Mouse (Mus musculus) hindbrain, embryonic 12.5 days (tissue): Measurements from ENCODE around the gene Epha5. TPM values are rescaled to one million over a fixed set of nuclear protein-coding genes. Genes with fewer than 3 reads are reported as not detected.

Experiments
- ATAC-seq: fragments of 200-750 bp; cut with Nextera tagmentation; 2 replicates; pipeline ENCODE4 v1.8.0; 2017; ENCODE audit warnings: moderate TSS enrichment; ENCODE audit not compliant: low FRiP score
- H3K27ac ChIP-seq: fragments of 300-500 bp; sonication (generic); 2 replicates; pipeline ENCODE4 v1.5.1; 2016; ENCODE audit warnings: mild to moderate bottlenecking
- H3K27me3 ChIP-seq: fragments of 300-500 bp; sonication (generic); 2 replicates; pipeline ENCODE4 v1.6.1; 2016; ENCODE audit warnings: mild to moderate bottlenecking
- H3K36me3 ChIP-seq: fragments of 300-500 bp; sonication (generic); 2 replicates; pipeline ENCODE4 v1.6.1; 2016; ENCODE audit warnings: mild to moderate bottlenecking
- H3K4me1 ChIP-seq: fragments of 300-500 bp; sonication (generic); 2 replicates; pipeline ENCODE4 v1.6.1; 2016
- H3K4me2 ChIP-seq: fragments of 300-500 bp; sonication (generic); replicated peaks from 2 replicates; pipeline ENCODE4 v1.6.1; 2016; ENCODE audit warnings: mild to moderate bottlenecking
- H3K4me3 ChIP-seq: fragments of 300-500 bp; sonication (generic); 2 replicates; pipeline ENCODE4 v1.5.1; 2016; ENCODE audit warnings: mild to moderate bottlenecking
- H3K9ac ChIP-seq: fragments of 300-500 bp; sonication (generic); 2 replicates; pipeline ENCODE4 v1.6.1; 2016; ENCODE audit warnings: mild to moderate bottlenecking, moderate library complexity
- H3K9me3 ChIP-seq: fragments of 300-500 bp; sonication (generic); replicated peaks from 2 replicates; pipeline ENCODE4 v1.6.1; 2016; ENCODE audit warnings: mild to moderate bottlenecking
- WGBS: fragments of 180-500 bp; shearing (Covaris S2); methylation state at CpG from one replicate; pipeline ENCODE4 v1.1.7; 2016; 5-methylcytosine and 5-hydroxymethylcytosine counted together
- polyA plus RNA-seq: library from polyadenylated mRNA; unstranded; fragments of >200 nt; fragmentation: Nextera tagmentation; extraction: Ambion mirVana; gene quantifications from 2 replicates; pipeline ENCODE4 v1.2.1, GENCODE M21; 2016

Epha5 gene
- polyA plus RNA-seq, 1 experiment from 2014 or later, result 55.8 TPM

GRCm38 (mm10) chr5:84353069-84353468 lies 64.1 kb downstream of the Epha5 start:
- 77% methylated on average over 5 of the region's 5 CpGs for WGBS
- H3K27ac ChIP-seq, result no peak overlapping the region
- no peak for ATAC-seq
- no peaks in the 10 kb centered on the region for H3K27me3 ChIP-seq
- no peak overlapping the region for H3K4me3 ChIP-seq
- no peak overlapping the region for H3K9ac ChIP-seq
- no peaks in the 10 kb centered on the region for H3K36me3 ChIP-seq
- no peaks in the 10 kb centered on the region for H3K9me3 ChIP-seq
- H3K4me2 ChIP-seq, result no peak overlapping the region
- no peaks in the 10 kb centered on the region for H3K4me1 ChIP-seq

GRCm38 (mm10) chr5:84346728-84347499 lies 70.3 kb downstream of the Epha5 start:
- Histone ChIP-seq H3K9me3 (no peaks in the 10 kb centered on the region), H3K4me3 (no peak overlapping the region), H3K27ac (no peak overlapping the region), H3K27me3 (no peaks in the 10 kb centered on the region), H3K4me2 (no peak overlapping the region), H3K4me1 (no peaks in the 10 kb centered on the region), H3K36me3 (no peaks in the 10 kb centered on the region), H3K9ac (no peak overlapping the region)
- no peak for ATAC-seq
- WGBS, result 92% methylated on average over 2 of the region's 2 CpGs

- no peaks in the 10 kb centered on the region for H3K4me1 ChIP-seq
- 86% methylated on average over 3 of the region's 3 CpGs for WGBS
- no peaks in the 10 kb centered on the region for H3K27me3 ChIP-seq
- no peak for ATAC-seq
- H3K36me3 ChIP-seq, result no peaks in the 10 kb centered on the region
- H3K27ac ChIP-seq, result no peak overlapping the region
- no peaks in the 10 kb centered on the region for H3K9me3 ChIP-seq
- H3K4me2 ChIP-seq, result no peak overlapping the region
- H3K4me3 ChIP-seq, result no peak overlapping the region
- no peak overlapping the region for H3K9ac ChIP-seq
These were observed 81.2 kb downstream of the Epha5 start for GRCm38 (mm10) chr5:84335834-84336465.

GRCm38 (mm10) chr5:84334481-84334880 lies 82.7 kb downstream of the Epha5 start:
- Histone ChIP-seq H3K36me3 (no peaks in the 10 kb centered on the region), H3K27ac (no peak overlapping the region), H3K4me3 (no peak overlapping the region), H3K4me1 (no peaks in the 10 kb centered on the region), H3K27me3 (no peaks in the 10 kb centered on the region), H3K9ac (no peak overlapping the region), H3K9me3 (no peaks in the 10 kb centered on the region), H3K4me2 (no peak overlapping the region)
- ATAC-seq, result no peak
- WGBS, result 79% methylated on average over 6 of the region's 6 CpGs

- WGBS, result 83% methylated on average over 1 of the region's 1 CpGs
- no peak overlapping the region for H3K27ac ChIP-seq
- no peaks in the 10 kb centered on the region for H3K4me1 ChIP-seq
- no peaks in the 10 kb centered on the region for H3K27me3 ChIP-seq
- H3K4me2 ChIP-seq, result no peak overlapping the region
- no peaks in the 10 kb centered on the region for H3K9me3 ChIP-seq
- H3K9ac ChIP-seq, result no peak overlapping the region
- no peak overlapping the region for H3K4me3 ChIP-seq
- no peak for ATAC-seq
- no peaks in the 10 kb centered on the region for H3K36me3 ChIP-seq
These were observed 85.6 kb downstream of the Epha5 start for GRCm38 (mm10) chr5:84331631-84332030.

- H3K36me3 ChIP-seq, result no peaks in the 10 kb centered on the region
- H3K4me3 ChIP-seq, result no peak overlapping the region
- 0 out of 2 replicates have a peak, but pooled peaks cover 4% of the 10 kb centered on the region for H3K4me1 ChIP-seq
- ATAC-seq, result no peak
- 59% methylated on average over 1 of the region's 1 CpGs for WGBS
- no peaks in the 10 kb centered on the region for H3K9me3 ChIP-seq
- no peaks in the 10 kb centered on the region for H3K27me3 ChIP-seq
- no peak overlapping the region for H3K27ac ChIP-seq
- no peak overlapping the region for H3K9ac ChIP-seq
- H3K4me2 ChIP-seq, result no peak overlapping the region
These were observed 96.6 kb downstream of the Epha5 start for GRCm38 (mm10) chr5:84320553-84320952.

GRCm38 (mm10) chr5:84320138-84320537 lies 97.0 kb downstream of the Epha5 start:
- no peaks in the 10 kb centered on the region for H3K27me3 ChIP-seq
- WGBS, result 23% methylated on average over 4 of the region's 4 CpGs
- no peaks in the 10 kb centered on the region for H3K9me3 ChIP-seq
- H3K36me3 ChIP-seq, result no peaks in the 10 kb centered on the region
- no peak overlapping the region for H3K9ac ChIP-seq
- no peak for ATAC-seq
- H3K4me2 ChIP-seq, result no peak overlapping the region
- no peak overlapping the region for H3K4me3 ChIP-seq
- H3K4me1 ChIP-seq, result 0 out of 2 replicates have a peak, but pooled peaks cover 4% of the 10 kb centered on the region
- H3K27ac ChIP-seq, result no peak overlapping the region

GRCm38 (mm10) chr5:84318814-84319340 lies 98.3 kb downstream of the Epha5 start:
- Histone ChIP-seq H3K9ac (no peak overlapping the region), H3K27me3 (no peaks in the 10 kb centered on the region), H3K27ac (no peak overlapping the region), H3K36me3 (no peaks in the 10 kb centered on the region), H3K4me2 (no peak overlapping the region), H3K4me3 (no peak overlapping the region), H3K4me1 (0 out of 2 replicates have a peak, but pooled peaks cover 4% of the 10 kb centered on the region), H3K9me3 (no peaks in the 10 kb centered on the region)
- 41% methylated on average over 8 of the region's 8 CpGs for WGBS
- ATAC-seq, result peak; percentile 17; the same call in 1 of the 2 replicates

- WGBS, result 84% methylated on average over 4 of the region's 4 CpGs
- H3K4me1 ChIP-seq, result 0 out of 2 replicates have a peak, but pooled peaks cover 4% of the 10 kb centered on the region
- no peak overlapping the region for H3K4me3 ChIP-seq
- no peaks in the 10 kb centered on the region for H3K9me3 ChIP-seq
- no peak overlapping the region for H3K9ac ChIP-seq
- H3K27me3 ChIP-seq, result no peaks in the 10 kb centered on the region
- H3K36me3 ChIP-seq, result no peaks in the 10 kb centered on the region
- no peak overlapping the region for H3K27ac ChIP-seq
- no peak overlapping the region for H3K4me2 ChIP-seq
- ATAC-seq, result no peak
These were observed 99.3 kb downstream of the Epha5 start for GRCm38 (mm10) chr5:84317839-84318238.

GRCm38 (mm10) chr5:84313619-84314018 lies 103.6 kb downstream of the Epha5 start:
- Histone ChIP-seq H3K27ac (no peak overlapping the region), H3K36me3 (no peaks in the 10 kb centered on the region), H3K4me2 (no peak overlapping the region), H3K9me3 (no peaks in the 10 kb centered on the region), H3K9ac (no peak overlapping the region), H3K4me1 (no peaks in the 10 kb centered on the region), H3K4me3 (no peak overlapping the region), H3K27me3 (no peaks in the 10 kb centered on the region)
- WGBS, result 72% methylated on average over 4 of the region's 4 CpGs
- peak; percentile 63 for ATAC-seq

GRCm38 (mm10) chr5:84298878-84299736 lies 118.1 kb downstream of the Epha5 start:
- no peak overlapping the region for H3K4me3 ChIP-seq
- H3K9ac ChIP-seq, result no peak overlapping the region
- H3K27me3 ChIP-seq, result no peaks in the 10 kb centered on the region
- H3K27ac ChIP-seq, result no peak overlapping the region
- H3K4me2 ChIP-seq, result peak overlapping the region; percentile 30
- H3K4me1 ChIP-seq, result peaks cover 8% of the 10 kb centered on the region
- H3K36me3 ChIP-seq, result no peaks in the 10 kb centered on the region
- WGBS, result 20% methylated on average over 8 of the region's 8 CpGs
- H3K9me3 ChIP-seq, result no peaks in the 10 kb centered on the region
- peak; percentile 79 for ATAC-seq

GRCm38 (mm10) chr5:84289429-84289977 lies 127.7 kb downstream of the Epha5 start:
- Histone ChIP-seq H3K27ac (no peak overlapping the region), H3K9me3 (no peaks in the 10 kb centered on the region), H3K9ac (no peak overlapping the region), H3K4me1 (no peaks in the 10 kb centered on the region), H3K4me3 (no peak overlapping the region), H3K36me3 (no peaks in the 10 kb centered on the region), H3K4me2 (no peak overlapping the region), H3K27me3 (no peaks in the 10 kb centered on the region)
- ATAC-seq, result no peak
- WGBS, result 73% methylated on average over 3 of the region's 3 CpGs
